Mouse (Mus musculus) left cerebral cortex, adult 18-20 months (tissue): Measurements from ENCODE around the gene Cplx2. TPM values are rescaled to one million over a fixed set of nuclear protein-coding genes. Genes with fewer than 3 reads are reported as not detected.

Experiments
- DNase-seq, 2 experiments: peaks; one replicate each; pipeline ENCODE4 v3.0.0; 2021 to 2022; ENCODE audit warnings: low spot score in 2 of 2, mixed read lengths in 1 of 2
- total RNA-seq, 2 experiments: library from RNA; stranded (reverse); gene quantifications; 2 replicates each; pipeline ENCODE4 v1.2.3; 2021

The Cplx2 gene
- total RNA-seq, 2 experiments from 2014 or later, result 791 to 833 TPM

GRCm38 (mm10) chr13:54401180-54401569, 30.0 kb downstream of the Cplx2 start:
- no peak for DNase-seq

DNA sequence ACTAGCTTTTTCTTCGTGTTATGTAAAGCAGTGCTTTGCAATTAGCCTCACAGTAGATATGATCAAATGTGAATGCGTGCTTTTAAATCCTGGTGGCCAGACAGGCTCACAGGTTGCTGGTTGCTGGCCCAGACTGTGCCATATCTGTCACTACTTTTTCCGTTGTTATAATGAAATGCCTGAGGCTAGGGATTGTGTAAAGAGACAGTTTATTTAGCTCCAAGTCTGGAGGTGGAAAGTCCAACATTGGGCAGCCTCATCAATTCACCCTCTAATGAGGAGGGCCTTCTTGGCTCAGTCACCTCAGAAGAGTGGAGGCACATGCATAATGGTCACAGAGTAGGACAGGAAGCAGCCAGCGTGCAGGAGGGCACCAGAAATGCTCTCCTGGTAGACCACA, 31.2 kb downstream of the Cplx2 start:
- DNase-seq, result no peak

- no peak for DNase-seq
Observed at GRCm38 (mm10) chr13:54403224-54404070, 32.3 kb downstream of the Cplx2 start.

- no peak for DNase-seq
Observed at GRCm38 (mm10) chr13:54404205-54404604, 33.1 kb downstream of the Cplx2 start.

- DNase-seq, result no peak
Observed at GRCm38 (mm10) chr13:54405805-54406204, 34.7 kb downstream of the Cplx2 start.

DNA sequence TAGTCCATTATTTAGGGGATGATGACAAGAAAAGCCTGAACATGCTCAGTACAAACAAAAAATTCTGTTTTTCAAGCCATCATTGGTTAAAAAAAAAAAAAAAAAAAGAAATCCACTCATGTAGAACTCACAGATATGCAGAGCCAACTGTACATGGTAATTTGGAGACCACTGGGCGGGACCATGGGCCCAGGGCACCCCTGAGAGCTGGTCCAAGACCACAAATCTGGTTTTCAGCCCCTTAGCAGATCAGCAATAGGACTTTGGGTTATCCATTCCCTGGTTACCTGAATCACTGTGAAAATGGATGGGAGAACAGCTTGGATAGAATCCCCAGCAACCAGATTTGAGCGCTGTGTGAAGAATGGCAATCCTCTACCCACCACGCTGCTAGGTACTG, 40.5 kb downstream of the Cplx2 start:
- no peak for DNase-seq

DNA sequence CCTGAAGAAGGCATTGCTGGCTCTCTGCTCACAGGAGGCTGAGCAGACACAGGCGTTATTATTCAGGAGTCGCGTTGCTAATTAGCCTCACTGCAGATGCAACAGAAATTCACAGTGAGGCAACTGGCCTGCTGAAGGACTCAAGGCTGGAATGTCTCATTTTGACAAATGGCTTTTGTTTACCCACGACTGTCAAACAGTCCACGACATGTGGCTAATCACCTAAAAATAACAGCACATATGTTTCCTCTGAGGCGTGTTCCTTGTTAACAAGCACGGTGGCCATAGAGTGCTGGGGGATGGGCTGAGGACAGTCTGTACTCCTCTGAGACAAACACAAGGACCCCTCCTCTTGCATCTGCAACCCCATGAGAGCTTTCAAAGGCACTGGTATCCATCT, 41.1 kb downstream of the Cplx2 start:
- no peak for DNase-seq

GRCm38 (mm10) chr13:54412721-54413120, 41.6 kb downstream of the Cplx2 start:
- no peak for DNase-seq

DNA sequence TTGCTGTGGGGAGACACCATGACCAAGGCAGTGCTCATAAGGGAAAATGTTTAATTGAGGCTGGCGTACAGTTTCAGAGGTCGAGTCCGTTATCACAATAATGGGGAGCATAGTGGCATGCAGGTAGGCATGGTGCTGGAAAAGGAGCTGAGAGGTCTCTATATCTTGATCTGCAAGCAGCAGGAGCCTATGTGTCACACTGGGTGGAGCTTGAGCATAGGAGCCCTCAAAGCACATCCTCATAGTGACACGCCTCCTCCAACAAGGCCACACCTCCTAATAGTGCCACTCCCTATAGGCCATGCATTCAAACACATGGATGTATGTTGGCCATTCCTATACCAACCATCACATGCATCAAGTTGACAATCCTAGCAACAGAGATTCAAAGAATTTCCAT, 43.9 kb downstream of the Cplx2 start:
- no peak for DNase-seq

GRCm38 (mm10) chr13:54418781-54419327, 47.7 kb downstream of the Cplx2 start:
- no peak for DNase-seq

DNA sequence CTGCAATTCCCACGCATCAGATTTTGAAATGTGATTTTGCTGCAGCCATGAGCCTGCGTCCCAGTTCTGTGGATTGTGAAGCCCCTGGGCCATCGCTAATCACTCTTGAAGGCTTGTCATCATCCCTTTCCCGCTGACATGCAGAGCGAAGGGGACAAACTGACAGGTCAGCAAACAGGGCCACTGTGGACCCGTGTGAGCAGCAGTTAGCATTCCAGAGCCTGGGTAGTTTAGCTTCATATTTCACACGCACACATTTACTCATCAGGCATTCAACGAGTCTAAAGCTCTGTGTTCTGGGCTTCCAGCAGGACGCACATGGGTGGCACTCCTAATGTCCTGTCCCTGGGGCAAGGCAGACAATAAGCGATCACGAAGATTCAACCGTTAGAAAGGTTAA, 49.1 kb downstream of the Cplx2 start:
- no peak for DNase-seq

- no peak for DNase-seq
Observed at GRCm38 (mm10) chr13:54425269-54425668, 54.1 kb downstream of the Cplx2 start.

- no peak for DNase-seq
Observed at GRCm38 (mm10) chr13:54426781-54427655, 55.9 kb downstream of the Cplx2 start.

- no peak for DNase-seq
Observed at GRCm38 (mm10) chr13:54428771-54429170, 57.6 kb downstream of the Cplx2 start.

GRCm38 (mm10) chr13:54430051-54430450, 58.9 kb downstream of the Cplx2 start:
- no peak for DNase-seq

GRCm38 (mm10) chr13:54431161-54431560, 60.0 kb downstream of the Cplx2 start:
- no peak for DNase-seq

Other genes starting within 250 kb of the Cplx2 start
- 10 to 100 TPM; 15.3 to 15.5 TPM for gene Hrh2, start 179.2 kb upstream of the Cplx2 start, total RNA-seq
- 10 to 100 TPM; 32.1 to 33.1 TPM for gene Thoc3, start 97.5 kb downstream of the Cplx2 start, total RNA-seq
- 10 to 100 TPM; 15.5 to 16.9 TPM for gene Simc1, start 132.4 kb downstream of the Cplx2 start, total RNA-seq
- 100 to 1,000 TPM; 135 to 137 TPM for gene 4833439L19Rik, start 194.1 kb downstream of the Cplx2 start, total RNA-seq
- gene Arl10, start 203.7 kb downstream of the Cplx2 start, total RNA-seq, result 10 to 100 TPM; 28.2 to 30.3 TPM
- 10 to 100 TPM; 23.5 to 24.6 TPM for gene Nop16, start 218.7 kb downstream of the Cplx2 start, total RNA-seq
- 100 to 1,000 TPM; 136 to 144 TPM for gene Higd2a, start 218.9 kb downstream of the Cplx2 start, total RNA-seq
- gene Cltb, start 240.0 kb downstream of the Cplx2 start, total RNA-seq, result 100 to 1,000 TPM; 280 to 320 TPM